Mouse (Mus musculus): ENCODE data around the gene Fmo6. TPM values are rescaled to one million over a fixed set of nuclear protein-coding genes. Genes with fewer than 3 reads are reported as not detected.

Fmo6 gene
- not detected for total RNA-seq (2023)

GRCm38 (mm10) chr1:162937415-162937814, at the start of gene Fmo6:
Fmo6 (minus strand) TSS chr1:162937515.

DNA sequence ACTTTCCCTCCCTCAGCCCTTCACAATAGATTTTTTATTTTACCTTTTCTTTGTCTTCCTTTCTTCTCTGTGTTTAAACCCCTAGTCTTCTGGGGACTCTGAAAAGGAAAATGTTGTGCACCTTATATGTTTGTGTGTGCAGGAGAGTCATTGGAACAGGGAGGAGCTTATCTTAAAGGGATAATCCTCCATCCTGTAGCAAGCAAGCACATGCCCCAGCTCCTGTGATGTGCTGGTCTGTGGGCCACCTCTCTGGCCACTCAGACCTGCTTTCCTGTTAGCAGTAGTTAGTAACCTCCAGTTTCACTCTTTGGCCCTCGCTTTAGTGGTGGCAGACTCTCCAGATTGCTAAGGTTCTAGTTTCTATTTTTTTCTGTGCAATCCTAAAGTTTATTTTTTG, 47.1 kb upstream of the Fmo6 start, which contains the start of gene Fmo3:
Gene Fmo3 (minus strand): TSS at position 101 of the 400 bp plus-strand sequence.

GRCm38 (mm10) chr1:162897838-162898811, 39.2 kb downstream of the Fmo6 start, which contains the start of gene Fmo2:
Fmo2 (minus strand) TSS chr1:162898726.

Other genes with a start within 250 kb of the Fmo6 start
- 100 to 1,000 TPM; 216 to 228 TPM for gene Prrc2c, start 197.0 kb downstream of the Fmo6 start, total RNA-seq (2023)
- not detected for gene Fmo4, start 123.5 kb downstream of the Fmo6 start, total RNA-seq (2023)
- gene Fmo1, start 70.9 kb downstream of the Fmo6 start, total RNA-seq (2023), result not detected
- gene Fmo2, start 38.8 kb downstream of the Fmo6 start, total RNA-seq (2023), result under 1 TPM; 0.18 to 0.46 TPM
- not detected for gene Fmo3, start 47.0 kb upstream of the Fmo6 start, total RNA-seq (2023)
- gene Mroh9, start 148.2 kb upstream of the Fmo6 start, total RNA-seq (2023), result not detected

All from monocyte, adult 59 days (primary cell).